Mouse (Mus musculus) spleen, adult 10 weeks (tissue): Measurements from ENCODE around the gene P3h1. TPM values are rescaled to one million over a fixed set of nuclear protein-coding genes. Genes with fewer than 3 reads are reported as not detected.

Source experiments
- polyA plus RNA-seq: library from polyadenylated mRNA; stranded (reverse); fragments of 350-450 nt; fragmentation: Illumina TruSeq; extraction: RNeasy Lipid Tissue Mini Kit (QIAGEN cat#74804); gene quantifications from one replicate; pipeline ENCODE4 v1.2.3, GENCODE M21; 2015; ENCODE audit warnings: low replicate concordance; ENCODE audit not compliant: insufficient read depth

Gene P3h1
- 6.0 TPM for polyA plus RNA-seq

GRCm38 (mm10) chr4:119232410-119233255, at the start of gene P3h1, which contains the start of gene AU022252:
TSS of gene P3h1 (plus strand) at chr4:119232915.
TSS of gene AU022252 (minus strand) at chr4:119232712.

DNA sequence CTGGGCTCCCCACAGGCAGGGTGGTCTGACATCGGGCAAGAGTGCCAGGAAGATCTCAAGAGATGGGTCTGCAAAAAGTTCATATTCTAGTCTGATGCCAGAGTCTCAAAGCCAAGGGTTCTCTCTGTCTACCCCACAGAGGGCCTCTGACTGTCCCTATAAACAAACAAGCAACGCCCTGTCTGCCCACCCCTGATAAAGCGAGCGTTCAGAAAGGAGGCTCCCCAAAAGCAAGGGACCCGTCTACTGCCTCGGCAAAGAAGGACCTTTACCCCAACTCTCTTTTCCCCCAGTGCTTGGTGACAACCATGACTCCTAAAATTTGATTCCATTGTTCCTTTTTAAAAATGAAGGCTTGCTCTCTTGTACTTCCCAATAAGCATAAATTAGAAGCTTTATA, 42.9 kb upstream of the P3h1 start, which contains the start of gene Ermap:
Gene Ermap, minus strand, starts transcription at position 148 of the 400 bp plus-strand sequence.

DNA sequence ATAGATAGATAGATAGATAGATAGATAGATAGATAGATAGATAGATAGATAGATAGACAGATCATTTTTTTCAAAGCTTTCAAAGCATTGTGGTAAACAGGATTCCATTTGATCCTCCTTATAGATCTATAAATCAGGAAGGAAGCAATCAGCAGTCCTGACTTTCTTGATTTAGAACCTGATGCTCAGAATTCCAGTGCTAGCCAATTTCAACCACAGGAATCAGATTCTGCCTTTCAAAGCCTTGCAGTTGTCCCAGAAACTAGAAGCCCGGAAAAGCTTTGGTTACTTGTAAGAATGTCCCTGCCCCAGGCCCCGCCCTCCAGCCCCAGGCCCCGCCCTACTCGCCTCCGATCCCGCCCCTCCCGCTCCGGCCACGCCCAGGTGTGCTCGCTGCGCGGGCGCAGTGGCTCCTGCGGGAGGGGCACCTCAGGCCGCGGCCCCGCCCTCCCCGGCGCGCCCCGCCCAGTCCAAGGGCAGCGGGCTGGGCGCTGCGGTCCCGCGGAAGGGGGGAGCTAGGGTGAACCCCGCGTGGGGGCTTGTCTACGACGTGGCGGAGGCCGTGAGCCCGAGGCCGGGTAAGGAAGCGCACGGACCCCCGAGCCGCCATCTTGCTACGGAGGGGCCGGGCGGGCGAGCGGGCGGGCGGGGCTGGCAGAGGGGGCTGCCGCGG, 37.7 kb upstream of the P3h1 start, which contains the start of gene Svbp:
Gene Svbp, plus strand, starts transcription at position 398 of the 673 bp plus-strand sequence.

DNA sequence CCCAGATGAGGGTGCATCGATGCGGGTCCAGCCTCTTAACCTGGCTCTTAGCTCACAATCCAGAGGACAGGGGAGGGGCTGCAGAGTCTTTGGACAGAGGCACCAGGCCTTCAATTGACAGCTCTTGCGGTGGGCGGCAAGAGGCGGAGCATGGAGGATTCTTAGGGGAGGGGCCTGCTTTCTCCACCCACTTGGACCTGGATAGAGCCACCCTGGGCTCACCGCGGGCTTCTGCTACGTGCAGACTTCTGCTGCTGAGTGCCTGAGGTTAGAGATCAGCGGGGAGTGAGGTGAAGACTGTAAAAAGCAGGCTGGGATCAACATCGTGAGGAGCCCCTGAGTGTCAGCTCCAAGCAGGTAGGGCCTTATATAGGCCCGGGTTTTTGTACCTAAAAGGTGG, 14.5 kb upstream of the P3h1 start, which contains the start of gene Tmem269:
Gene Tmem269, minus strand, starts transcription at position 49 of the 400 bp plus-strand sequence.

GRCm38 (mm10) chr4:119255351-119255750, 22.6 kb downstream of the P3h1 start, which contains the start of gene Cldn19:
TSS of gene Cldn19 (plus strand) at chr4:119255414.

DNA sequence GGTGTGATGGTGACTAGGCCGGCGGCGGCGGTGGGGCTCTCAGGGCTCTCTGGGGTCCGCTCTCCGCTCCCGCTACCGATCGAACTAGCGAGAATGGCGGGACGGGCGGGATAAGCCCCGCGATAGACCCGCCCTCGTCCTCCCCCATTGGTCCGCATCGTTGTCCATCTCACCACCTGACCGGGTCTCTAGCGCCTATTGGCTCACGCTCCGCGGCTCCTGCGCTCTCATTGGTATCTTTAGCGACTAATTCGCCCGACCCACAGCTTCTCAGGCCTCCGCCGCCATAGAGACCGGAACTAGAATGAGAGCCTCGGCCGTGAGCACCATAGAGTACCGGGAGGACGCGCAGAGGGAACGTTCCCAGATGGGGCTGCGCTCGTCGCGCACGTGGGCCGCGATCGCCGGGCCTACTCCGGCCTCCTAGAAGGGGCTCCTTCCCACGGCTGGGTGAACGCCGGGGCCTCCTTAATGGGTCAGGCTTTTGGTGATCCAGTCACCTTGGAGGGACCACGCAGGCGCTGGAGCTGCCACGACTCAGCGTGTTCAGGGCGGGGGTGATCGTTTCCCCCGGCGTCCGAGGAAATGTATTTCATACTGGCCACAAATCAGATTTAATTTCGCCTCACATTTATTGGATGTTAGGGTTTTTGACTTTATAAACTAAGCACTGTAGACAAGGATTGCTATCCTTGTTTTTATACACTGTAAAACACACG, 61.9 kb downstream of the P3h1 start, which contains the start of gene Ybx1:
Gene Ybx1, minus strand, starts transcription at position 190 of the 719 bp plus-strand sequence.

Other genes starting within 250 kb of the P3h1 start
- gene Slc2a1, start 124.2 kb upstream of the P3h1 start, polyA plus RNA-seq: 16.5 TPM
- gene Zfp691, start 58.7 kb upstream of the P3h1 start, polyA plus RNA-seq: 3.7 TPM
- 26.1 TPM for gene Ermap, start 42.9 kb upstream of the P3h1 start, polyA plus RNA-seq
- 37.4 TPM for gene Svbp, start 37.6 kb upstream of the P3h1 start, polyA plus RNA-seq
- gene Tmem269, start 14.7 kb upstream of the P3h1 start, polyA plus RNA-seq: 0.29 TPM
- gene AU022252, start 203 bp upstream of the P3h1 start, polyA plus RNA-seq: 12.5 TPM
- not detected for gene Cldn19, start 22.5 kb downstream of the P3h1 start, polyA plus RNA-seq
- gene Ybx1, start 61.7 kb downstream of the P3h1 start, polyA plus RNA-seq: 517 TPM
- 62.7 TPM for gene Ppih, start 87.6 kb downstream of the P3h1 start, polyA plus RNA-seq
- gene Ccdc30, start 182.6 kb downstream of the P3h1 start, polyA plus RNA-seq: 1.7 TPM
- gene Ppcs, start 189.5 kb downstream of the P3h1 start, polyA plus RNA-seq: 24.5 TPM
- not detected for gene Zmynd12, start 189.9 kb downstream of the P3h1 start, polyA plus RNA-seq